Mouse (Mus musculus) T-helper 1 cell (primary cell): Measurements from ENCODE around the gene Cpm.
"Not testable (repeated sequence)": the region's sequence is repeated elsewhere in the genome, so short reads cannot be mapped to it uniquely, and the experiment has no call there.

Experiments
- in situ Hi-C: fragments of 300-600 bp; cut with MboI, MseI; formaldehyde crosslinking; loops from one replicate; pipeline ENCODE4 v1.15.1; 2025; ENCODE audit warnings: high pct_unique_total_duplicates

Cpm gene

GRCm38 (mm10) chr10:117593857-117594256, 35.4 kb upstream of the Cpm start:
- in situ Hi-C loops = no loop called here

DNA sequence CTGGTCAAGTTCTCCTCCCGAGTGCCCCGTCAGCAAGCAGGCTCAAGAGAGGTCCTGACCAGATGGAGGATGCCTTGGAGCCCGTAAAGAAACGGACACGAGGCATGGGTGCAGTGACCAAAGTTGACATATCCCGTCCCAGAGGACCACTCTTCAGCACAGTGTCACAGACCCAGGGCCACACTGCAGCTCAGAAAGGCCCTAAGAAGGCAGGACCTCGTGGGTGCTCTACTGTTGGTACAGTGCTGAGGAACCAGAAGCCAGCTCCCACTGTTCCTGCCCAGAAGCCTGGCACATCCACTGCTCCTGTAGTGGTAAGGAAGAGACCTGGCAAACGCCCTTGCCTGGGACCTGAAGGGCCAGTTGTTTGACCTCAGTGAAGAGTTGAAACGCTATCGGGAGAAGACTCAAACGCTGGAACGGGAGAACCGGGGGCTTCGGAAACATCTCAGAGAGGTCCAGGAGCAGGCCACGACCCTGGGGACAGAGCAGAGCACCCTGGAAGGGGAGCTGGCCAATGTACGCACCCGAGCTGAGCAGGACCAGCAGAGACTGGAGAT, 34.9 kb upstream of the Cpm start:
- in situ Hi-C loops = no loop called here

GRCm38 (mm10) chr10:117594913-117595312, 34.4 kb upstream of the Cpm start:
- in situ Hi-C loops = no loop called here

- in situ Hi-C loops = no loop called here
Measured at GRCm38 (mm10) chr10:117595442-117596164, 33.7 kb upstream of the Cpm start.

DNA sequence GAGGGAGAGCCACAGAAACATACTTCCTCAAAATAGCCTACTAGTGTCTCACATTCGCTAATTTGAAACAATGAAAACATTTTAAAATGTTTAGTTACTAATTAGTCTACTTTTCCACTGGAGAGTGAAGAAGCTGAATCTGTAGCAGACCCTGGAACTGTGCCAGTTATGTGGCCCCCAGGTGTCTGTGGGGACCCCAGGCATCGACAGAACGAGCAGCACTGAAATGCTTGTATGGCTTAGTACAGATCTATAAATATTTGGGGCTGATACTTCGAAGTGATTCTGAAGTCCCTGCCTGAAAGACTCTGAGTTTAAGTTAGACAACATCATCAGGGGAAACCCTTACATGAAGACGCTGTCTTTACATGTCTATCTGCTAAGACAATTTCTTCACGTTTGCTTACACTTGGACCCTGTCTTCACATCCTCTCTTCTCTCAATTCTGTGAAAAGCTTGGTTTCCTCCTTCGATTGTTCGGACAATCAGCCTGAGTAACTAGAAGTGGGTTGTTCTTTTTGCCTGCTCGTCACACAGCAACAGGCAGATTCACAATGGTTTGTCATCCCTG, 33.0 kb upstream of the Cpm start:
- in situ Hi-C loops = no loop called here

- in situ Hi-C loops = no loop called here
Measured at GRCm38 (mm10) chr10:117596771-117597324, 32.5 kb upstream of the Cpm start.

GRCm38 (mm10) chr10:117597371-117598265, 31.7 kb upstream of the Cpm start:
- in situ Hi-C loops = not testable (repeated sequence)

- in situ Hi-C loops = no loop called here
Measured at GRCm38 (mm10) chr10:117598266-117598950, 30.9 kb upstream of the Cpm start.

DNA sequence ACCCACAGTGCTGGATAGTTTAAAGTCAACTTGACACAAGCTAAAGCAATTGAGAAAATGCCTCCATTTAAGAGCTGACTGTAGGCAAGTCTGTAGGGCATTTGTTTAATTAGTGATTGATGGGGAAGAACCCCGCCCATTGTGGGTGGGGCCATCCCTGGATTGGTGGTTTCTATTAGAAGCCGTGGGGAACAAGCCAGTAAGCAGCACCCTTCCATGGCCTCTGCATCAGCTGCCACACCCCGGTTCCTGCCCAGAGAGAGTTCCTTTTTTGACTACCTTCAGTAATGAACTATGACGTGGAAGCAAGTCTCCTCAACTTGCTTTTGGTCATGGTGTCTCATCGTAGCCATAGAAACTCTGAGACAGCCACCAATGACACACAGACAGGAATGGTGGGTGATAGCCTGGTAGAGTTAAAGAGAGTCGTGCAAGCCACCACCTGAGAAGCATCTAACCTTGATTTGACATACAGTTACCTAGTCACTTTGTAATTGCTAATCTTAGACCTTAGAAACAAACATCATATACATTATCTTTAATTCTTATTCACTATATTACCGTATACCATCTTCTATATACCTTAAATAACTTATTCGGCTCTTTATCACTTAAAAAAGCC, 30.2 kb upstream of the Cpm start:
- in situ Hi-C loops = not testable (repeated sequence)

DNA sequence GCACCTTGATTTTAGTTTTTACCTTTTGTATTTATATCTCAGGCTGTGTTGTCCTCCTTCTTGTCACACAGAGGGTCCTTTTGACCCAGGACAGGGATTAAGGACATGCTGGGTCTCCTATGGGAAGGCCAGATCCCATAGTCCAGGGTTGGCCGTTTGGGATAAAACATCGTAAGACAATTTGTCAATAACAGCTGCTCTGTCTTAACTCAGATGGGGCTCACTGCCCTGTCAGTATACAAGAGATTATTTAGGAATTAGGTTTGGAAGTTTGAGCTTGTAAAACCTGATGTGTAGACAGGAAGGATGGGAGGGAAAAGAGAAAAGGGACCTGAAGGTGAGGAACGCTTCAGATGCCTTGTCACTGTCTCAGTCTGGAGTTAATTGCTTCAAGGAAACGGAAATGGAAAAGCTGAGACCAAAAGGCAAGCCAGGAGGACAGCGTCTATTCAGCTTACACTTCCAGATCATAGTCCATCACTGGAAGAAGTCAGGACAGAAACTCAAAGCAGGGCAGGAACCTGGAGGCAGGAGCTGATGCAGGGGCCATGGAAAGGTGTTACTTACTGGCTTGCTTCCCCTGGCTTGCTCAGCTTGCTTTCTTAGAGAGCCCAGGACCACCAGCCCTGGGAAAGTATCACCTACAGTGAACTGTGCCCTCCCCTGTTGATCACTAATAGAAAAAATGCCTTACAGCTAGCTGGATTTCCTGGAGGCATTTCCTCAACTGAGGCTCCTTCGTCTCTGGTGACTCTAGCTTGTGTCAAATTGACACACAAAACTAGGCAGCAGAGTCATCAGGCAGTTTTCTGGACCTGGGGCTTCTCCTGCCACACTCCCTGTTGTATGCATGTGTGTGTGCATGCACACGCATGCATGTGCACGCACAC, 27.9 kb upstream of the Cpm start:
- in situ Hi-C loops = no loop called here

DNA sequence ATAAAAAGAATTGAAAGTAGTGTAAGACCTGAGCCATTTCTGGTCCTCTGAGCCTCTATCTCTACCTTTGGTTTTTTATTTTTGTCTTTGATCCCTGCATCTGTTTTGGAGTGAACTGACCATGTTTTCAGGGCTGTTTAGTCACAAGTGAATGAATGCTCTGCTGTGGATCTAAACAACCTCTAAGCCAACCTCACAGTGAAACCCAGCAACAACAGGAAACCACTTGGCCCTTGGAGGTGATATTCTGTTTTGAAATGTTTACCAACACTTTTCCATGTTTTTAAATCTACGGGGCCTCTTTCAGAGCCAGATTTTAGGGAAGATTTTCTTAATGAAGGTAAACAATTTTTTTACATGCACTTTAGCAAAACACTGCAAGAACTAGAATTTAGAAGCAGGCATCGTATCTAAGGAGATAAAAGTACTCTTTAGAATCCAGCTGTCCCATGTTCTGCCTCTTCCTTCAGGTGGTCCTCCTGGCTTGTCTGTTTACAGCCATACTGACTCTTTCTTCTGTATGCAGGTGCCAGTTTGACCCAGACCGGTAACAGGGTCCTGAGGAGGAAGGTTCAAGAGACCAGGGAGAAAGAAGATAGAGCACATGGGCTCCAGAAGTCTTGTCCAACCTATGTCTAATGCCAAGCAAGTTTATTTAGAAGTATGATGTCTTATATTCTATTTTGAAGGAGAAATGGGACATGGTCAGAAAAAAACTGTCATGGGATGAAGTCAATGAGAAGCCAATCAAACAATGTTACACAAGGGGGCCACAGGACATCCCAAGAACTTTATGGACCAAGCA, 26.8 kb upstream of the Cpm start:
- in situ Hi-C loops = no loop called here

GRCm38 (mm10) chr10:117603130-117603833, 26.0 kb upstream of the Cpm start:
- in situ Hi-C loops = no loop called here

GRCm38 (mm10) chr10:117603834-117604623, 25.3 kb upstream of the Cpm start:
- in situ Hi-C loops = no loop called here

GRCm38 (mm10) chr10:117604624-117605282, 24.5 kb upstream of the Cpm start:
- in situ Hi-C loops = no loop called here

GRCm38 (mm10) chr10:117605283-117606243, 23.7 kb upstream of the Cpm start:
- in situ Hi-C loops = no loop called here

- in situ Hi-C loops = no loop called here
Measured at GRCm38 (mm10) chr10:117606423-117606822, 22.9 kb upstream of the Cpm start.
